Mouse (Mus musculus) G1E (cell line): ENCODE measurements around the gene Ceacam15. TPM values are rescaled to one million over a fixed set of nuclear protein-coding genes. Genes with fewer than 3 reads are reported as not detected.
"Not testable (repeated sequence)": the region's sequence is repeated elsewhere in the genome, so short reads cannot be mapped to it uniquely, and the experiment has no call there.

Experiments
- ATAC-seq: 2 replicates; pipeline ENCODE4 v1.8.0; 2016; ENCODE audit warnings: mild to moderate bottlenecking; ENCODE audit not compliant: insufficient number of reproducible peaks, poor library complexity, low FRiP score, severe bottlenecking; ENCODE audit errors: extremely low read depth
- DNase-seq: peaks from one replicate; pipeline ENCODE4 v3.0.0; 2012; ENCODE audit warnings: low spot score
- H3K27me3 ChIP-seq: 2 replicates; pipeline ENCODE4 v1.6.1; 2012; ENCODE audit warnings: mild to moderate bottlenecking, low read length, inconsistent platforms; ENCODE audit not compliant: insufficient read depth
- H3K36me3 ChIP-seq: replicated peaks from 2 replicates; pipeline ENCODE3; 2012; ENCODE audit warnings: mild to moderate bottlenecking, inconsistent platforms
- H3K4me1 ChIP-seq: 2 replicates; pipeline ENCODE4 v1.6.1; 2012; ENCODE audit warnings: low read depth, low read length, inconsistent platforms, mixed read lengths; ENCODE audit not compliant: insufficient read depth
- H3K4me3 ChIP-seq: 2 replicates; pipeline ENCODE4 v1.5.1; 2012; ENCODE audit warnings: low read depth, mild to moderate bottlenecking, inconsistent platforms, low read length, moderate library complexity, mixed read lengths
- H3K9me3 ChIP-seq: replicated peaks from 2 replicates; pipeline ENCODE4 v1.6.1; 2012; ENCODE audit warnings: inconsistent platforms
- CTCF ChIP-seq: IDR thresholded peaks from 2 replicates; pipeline ENCODE4 v1.5.1; 2012; ENCODE audit warnings: low read depth, low read length, inconsistent platforms, mixed read lengths
- GATA1 ChIP-seq: IDR thresholded peaks from 2 replicates; pipeline ENCODE4 v1.6.1; 2012; ENCODE audit warnings: borderline replicate concordance, low read length, inconsistent platforms, mixed read lengths
- GATA2 ChIP-seq: IDR thresholded peaks from 2 replicates; pipeline ENCODE4 v1.6.1; 2012; ENCODE audit warnings: low read depth, low read length, inconsistent platforms, borderline replicate concordance
- POLR2AphosphoS5 ChIP-seq: IDR thresholded peaks from 2 replicates; pipeline ENCODE4 v1.6.1; 2012; ENCODE audit warnings: low read depth, low read length, inconsistent platforms; ENCODE audit not compliant: insufficient replicate concordance
- TAL1 ChIP-seq: conservative IDR thresholded peaks from 2 replicates; pipeline ENCODE4 v1.6.1; 2012; ENCODE audit warnings: low read depth, low read length, inconsistent platforms, mixed read lengths
- polyA plus RNA-seq: library from polyadenylated mRNA; stranded (reverse); fragments of >175 nt; gene quantifications from 2 replicates; pipeline ENCODE4 v1.2.3, GENCODE M21; 2012
- total RNA-seq, 2 experiments: library from RNA; stranded (forward) in 1 of 2; stranded (reverse) in 1 of 2; fragments of 200-1000 nt in 1 of 2; fragments of >200 nt in 1 of 2; fragmentation: Nextera tagmentation in 1 of 2; gene quantifications; 2 replicates each; pipeline ENCODE4 v1.2.3; 2014 to 2017

Ceacam15 gene
- total and polyA plus RNA-seq, 3 experiments: 0.27 TPM; not detected in 2

- Histone ChIP-seq H3K4me1 (no peaks in the 10 kb centered on the region), H3K4me3 (no peak overlapping the region), H3K9me3 (no peaks in the 10 kb centered on the region), H3K27me3 (peaks cover 15% of the 10 kb centered on the region), H3K36me3 (no peaks in the 10 kb centered on the region)
- TF ChIP-seq CTCF (no peak), TAL1 (no peak), POLR2AphosphoS5 (no peak), GATA1 (no peak), GATA2 (no peak)
- DNase-seq (no peak), ATAC-seq (no peak)
Measured at GRCm38 (mm10) chr7:16708244-16708643, 32.7 kb upstream of the Ceacam15 start.

DNA sequence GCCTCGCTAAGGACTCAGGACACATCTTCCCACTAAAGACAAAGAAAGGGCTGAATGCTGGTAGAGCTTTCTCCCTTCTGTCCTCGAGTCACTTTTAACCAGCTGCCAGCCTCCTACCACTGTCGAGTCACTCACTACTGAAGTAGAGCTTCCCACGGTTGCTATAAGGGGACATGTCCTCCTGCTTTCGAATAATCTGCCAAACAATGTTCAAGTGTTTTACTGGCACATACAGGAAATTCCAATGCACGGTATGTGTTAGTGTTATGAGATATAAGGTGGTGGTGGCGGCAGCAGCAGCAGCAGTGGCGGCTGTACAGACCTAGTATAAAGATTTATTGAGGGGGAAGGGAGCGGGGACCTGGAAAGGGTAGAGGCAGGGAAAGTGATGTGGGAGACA is 30.9 kb upstream of the Ceacam15 start:
- H3K4me1 ChIP-seq: no peaks in the 10 kb centered on the region
- H3K36me3 ChIP-seq: no peaks in the 10 kb centered on the region
- ATAC-seq (no peak), DNase-seq (no peak)
- H3K4me3 ChIP-seq: no peak overlapping the region
- TF ChIP-seq POLR2AphosphoS5: no peak
- H3K27me3 ChIP-seq: peaks cover 15% of the 10 kb centered on the region
- H3K9me3 ChIP-seq: no peaks in the 10 kb centered on the region

DNA sequence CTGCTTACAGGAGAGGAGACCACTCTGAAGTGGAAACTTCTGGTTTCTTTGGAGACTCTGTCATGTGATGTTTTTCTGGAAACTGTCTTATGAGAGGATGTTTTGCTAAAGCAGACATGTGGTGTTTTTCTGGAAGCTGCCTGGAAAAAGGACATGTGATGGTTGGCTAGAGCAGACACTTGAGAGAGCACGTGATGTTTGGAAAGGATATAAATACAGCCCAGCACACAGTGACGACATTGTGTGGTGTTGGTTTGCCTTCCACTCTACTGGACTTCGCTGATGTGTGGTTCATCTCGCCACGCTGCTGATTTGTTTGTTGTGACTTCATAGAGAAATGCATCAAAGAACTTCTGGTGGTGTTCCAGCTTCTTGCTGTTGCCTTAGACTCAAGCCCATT is 25.1 kb upstream of the Ceacam15 start:
- TF ChIP-seq GATA2 (no peak), CTCF (no peak), POLR2AphosphoS5 (no peak), TAL1 (no peak), GATA1 (no peak)
- H3K27me3 ChIP-seq: 0 out of 2 replicates have a peak, but pooled peaks cover 7% of the 10 kb centered on the region
- no peak overlapping the region for H3K4me3 ChIP-seq
- H3K4me1 ChIP-seq: no peaks in the 10 kb centered on the region
- no peaks in the 10 kb centered on the region for H3K9me3 ChIP-seq
- DNase-seq (no peak), ATAC-seq (no peak)
- H3K36me3 ChIP-seq: no peaks in the 10 kb centered on the region

GRCm38 (mm10) chr7:16699042-16699441 is 23.5 kb upstream of the Ceacam15 start:
- no peak for DNase-seq
- H3K27me3 ChIP-seq: 0 out of 2 replicates have a peak, but pooled peaks cover 7% of the 10 kb centered on the region
- TF ChIP-seq CTCF: no peak
- TF ChIP-seq GATA1: no peak
- TF ChIP-seq GATA2: no peak
- TF ChIP-seq TAL1: no peak
- no peak for TF ChIP-seq POLR2AphosphoS5
- no peak for ATAC-seq
- no peaks in the 10 kb centered on the region for H3K9me3 ChIP-seq
- H3K4me3 ChIP-seq: no peak overlapping the region
- H3K4me1 ChIP-seq: no peaks in the 10 kb centered on the region
- no peaks in the 10 kb centered on the region for H3K36me3 ChIP-seq

GRCm38 (mm10) chr7:16695025-16695424 is 19.5 kb upstream of the Ceacam15 start:
- H3K9me3 ChIP-seq: no peaks in the 10 kb centered on the region
- no peaks in the 10 kb centered on the region for H3K36me3 ChIP-seq
- H3K4me3 ChIP-seq: no peak overlapping the region
- no peak for DNase-seq
- no peak for ATAC-seq
- H3K27me3 ChIP-seq: peaks cover 4% of the 10 kb centered on the region; the same call in 1 of the 2 replicates
- no peak for TF ChIP-seq CTCF
- no peak for TF ChIP-seq TAL1
- TF ChIP-seq GATA1: no peak
- TF ChIP-seq GATA2: no peak
- no peak for TF ChIP-seq POLR2AphosphoS5
- H3K4me1 ChIP-seq: no peaks in the 10 kb centered on the region

GRCm38 (mm10) chr7:16689196-16689595 is 13.7 kb upstream of the Ceacam15 start:
- Histone ChIP-seq H3K4me3 (no peak overlapping the region), H3K27me3 (peaks cover 5% of the 10 kb centered on the region), H3K36me3 (no peaks in the 10 kb centered on the region), H3K4me1 (0 out of 2 replicates have a peak, but pooled peaks cover 3% of the 10 kb centered on the region), H3K9me3 (no peaks in the 10 kb centered on the region)
- TF ChIP-seq CTCF: no peak
- no peak for TF ChIP-seq GATA2
- TF ChIP-seq POLR2AphosphoS5: no peak
- no peak for TF ChIP-seq TAL1
- TF ChIP-seq GATA1: no peak
- ATAC-seq: no peak
- DNase-seq: no peak

DNA sequence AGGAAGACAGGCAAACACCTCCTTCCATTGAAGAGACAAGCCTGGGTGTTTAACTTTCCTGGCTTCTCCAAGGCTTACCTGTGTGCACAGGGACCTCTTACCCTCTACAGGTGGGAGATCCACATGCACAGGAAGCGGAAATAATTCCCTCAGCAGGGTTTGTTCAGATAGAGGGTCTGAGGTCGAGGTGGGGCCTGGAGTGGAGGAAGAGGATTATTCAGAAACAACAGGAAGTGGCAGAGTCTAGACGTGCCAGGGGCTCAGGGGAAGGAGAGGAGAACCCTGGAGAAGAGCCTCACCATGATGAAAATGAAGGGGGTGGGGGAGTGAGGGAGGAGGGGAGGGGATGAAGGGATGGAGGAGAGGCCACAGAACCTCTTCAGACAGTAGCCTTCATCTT is 4.7 kb upstream of the Ceacam15 start:
- not testable (repeated sequence) for DNase-seq, ATAC-seq, H3K36me3 ChIP-seq

GRCm38 (mm10) chr7:16674699-16675098 is 806 bp downstream of the Ceacam15 start:
- ATAC-seq, H3K36me3 ChIP-seq, DNase-seq, H3K9me3 ChIP-seq, H3K4me3 ChIP-seq, H3K4me1 ChIP-seq: not testable (repeated sequence)
- H3K27me3 ChIP-seq: peaks cover 23% of the 10 kb centered on the region

More for the DNA sequence above, 4.7 kb upstream of the Ceacam15 start:
- H3K4me1 ChIP-seq, H3K4me3 ChIP-seq, H3K9me3 ChIP-seq, H3K27me3 ChIP-seq: not testable (repeated sequence)
